Mouse (Mus musculus) mouse trophoblast stem cell (cell line): ENCODE data around the gene 1700017B05Rik.

Source experiments
- in situ Hi-C, 2 experiments: fragments of 300-500 bp; cut with MseI, MboI; formaldehyde crosslinking; loops; 2 replicates in 1 of 2; 3 replicates in 1 of 2; pipeline ENCODE4 v1.15.1; 2025

The 1700017B05Rik gene

GRCm38 (mm10) chr9:57272902-57273804 lies 10.7 kb upstream of the 1700017B05Rik start:
- in situ Hi-C loops, result no loop called here

GRCm38 (mm10) chr9:57271837-57272562 lies 9.6 kb upstream of the 1700017B05Rik start:
- in situ Hi-C loops, result no loop called here

DNA sequence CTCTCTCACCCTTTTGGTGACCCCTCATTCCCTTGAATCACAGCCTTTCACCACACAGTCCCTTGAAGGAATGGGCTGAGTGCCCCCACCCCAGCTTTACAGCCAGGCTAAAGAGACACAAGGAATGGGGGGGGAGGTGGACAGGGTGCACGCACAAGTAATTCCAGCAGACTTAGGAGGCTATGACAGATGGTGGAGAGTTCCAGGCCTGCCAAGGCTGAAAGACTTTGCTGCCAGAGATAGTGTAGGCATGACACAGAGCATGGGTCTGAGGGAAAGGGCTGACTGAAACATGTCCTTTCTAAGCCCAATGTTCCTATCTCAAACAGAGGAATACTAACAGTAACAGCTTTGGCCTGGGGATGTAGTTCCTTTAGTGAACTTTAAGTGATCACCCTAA lies 8.7 kb upstream of the 1700017B05Rik start:
- in situ Hi-C loops, result no loop called here

GRCm38 (mm10) chr9:57270399-57270798 lies 8.0 kb upstream of the 1700017B05Rik start:
- in situ Hi-C loops, result no loop called here

GRCm38 (mm10) chr9:57269384-57269783 lies 7.0 kb upstream of the 1700017B05Rik start:
- in situ Hi-C loops, result loop anchor here in 1 of 2 experiments (10.0 kb wide), 1 partner anchor 165 kb away; no protein-coding TSS in a partner anchor

DNA sequence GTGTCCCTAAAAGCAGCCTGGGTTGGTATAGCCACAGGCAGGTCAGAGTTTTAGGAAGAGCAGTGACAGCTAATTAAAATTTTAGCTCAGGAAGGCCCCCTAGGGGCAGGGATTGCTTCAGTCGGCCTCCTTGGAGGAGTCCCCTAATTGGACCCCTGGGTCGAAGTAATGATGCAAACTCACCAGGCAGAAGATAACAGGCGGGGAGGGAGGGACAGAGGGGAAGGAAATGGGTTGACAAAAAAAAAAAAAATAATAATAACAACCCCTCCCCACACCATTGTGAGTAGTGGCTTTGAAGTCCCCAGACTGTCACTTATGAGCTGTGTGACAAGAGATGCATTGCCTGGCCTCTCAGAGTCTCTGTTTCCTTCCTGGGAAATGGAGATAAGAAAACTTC lies 6.2 kb upstream of the 1700017B05Rik start:
- in situ Hi-C loops, result loop anchor here in 1 of 2 experiments (10.0 kb wide), 1 partner anchor 166 kb away; no protein-coding TSS in a partner anchor

DNA sequence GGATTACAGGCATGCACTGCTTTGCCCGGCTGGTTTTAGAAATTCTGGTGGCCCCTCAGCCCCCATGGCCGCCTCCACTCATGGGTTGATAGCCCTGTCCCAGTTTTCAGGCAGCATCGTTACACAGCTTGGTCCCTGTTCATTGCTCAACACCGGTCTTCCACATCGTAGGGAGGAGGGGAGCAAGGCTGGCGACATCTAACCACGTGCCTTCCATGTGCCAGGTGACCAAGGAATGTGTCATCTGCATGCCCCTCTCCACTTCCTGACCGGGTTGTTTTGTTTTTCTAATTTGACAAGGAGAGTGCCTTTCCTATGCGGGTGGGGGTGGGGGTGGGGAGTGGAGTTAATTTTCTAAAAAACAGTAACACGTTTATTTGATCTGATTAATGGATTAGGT lies 5.7 kb upstream of the 1700017B05Rik start:
- in situ Hi-C loops, result loop anchor here in 1 of 2 experiments (10.0 kb wide), 1 partner anchor 167 kb away; no protein-coding TSS in a partner anchor

DNA sequence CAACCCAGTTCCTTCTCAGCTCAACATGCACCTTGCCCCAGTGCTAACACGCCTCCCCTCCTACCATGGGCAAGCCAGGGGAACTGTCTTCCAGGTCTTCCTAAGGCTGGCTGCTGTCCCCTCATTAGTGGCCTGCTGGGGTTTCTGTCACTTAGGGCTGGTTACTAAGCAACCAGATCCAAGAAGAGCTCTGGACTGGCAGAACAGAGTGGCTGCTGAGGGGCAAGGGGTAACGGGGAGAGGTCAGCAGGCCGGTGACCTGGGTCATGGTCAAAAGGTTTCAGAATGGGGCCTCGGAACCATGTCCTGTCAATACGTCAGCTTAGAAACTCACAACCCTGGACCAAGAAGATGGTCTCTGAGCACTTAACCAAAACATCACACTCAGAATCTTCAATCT lies 5.0 kb upstream of the 1700017B05Rik start:
- in situ Hi-C loops, result loop anchor here in 1 of 2 experiments (10.0 kb wide), 1 partner anchor 167 kb away; no protein-coding TSS in a partner anchor

GRCm38 (mm10) chr9:57265125-57265524 lies 2.7 kb upstream of the 1700017B05Rik start:
- in situ Hi-C loops, result loop anchor here in 1 of 2 experiments (10.0 kb wide), 1 partner anchor 170 kb away; no protein-coding TSS in a partner anchor

DNA sequence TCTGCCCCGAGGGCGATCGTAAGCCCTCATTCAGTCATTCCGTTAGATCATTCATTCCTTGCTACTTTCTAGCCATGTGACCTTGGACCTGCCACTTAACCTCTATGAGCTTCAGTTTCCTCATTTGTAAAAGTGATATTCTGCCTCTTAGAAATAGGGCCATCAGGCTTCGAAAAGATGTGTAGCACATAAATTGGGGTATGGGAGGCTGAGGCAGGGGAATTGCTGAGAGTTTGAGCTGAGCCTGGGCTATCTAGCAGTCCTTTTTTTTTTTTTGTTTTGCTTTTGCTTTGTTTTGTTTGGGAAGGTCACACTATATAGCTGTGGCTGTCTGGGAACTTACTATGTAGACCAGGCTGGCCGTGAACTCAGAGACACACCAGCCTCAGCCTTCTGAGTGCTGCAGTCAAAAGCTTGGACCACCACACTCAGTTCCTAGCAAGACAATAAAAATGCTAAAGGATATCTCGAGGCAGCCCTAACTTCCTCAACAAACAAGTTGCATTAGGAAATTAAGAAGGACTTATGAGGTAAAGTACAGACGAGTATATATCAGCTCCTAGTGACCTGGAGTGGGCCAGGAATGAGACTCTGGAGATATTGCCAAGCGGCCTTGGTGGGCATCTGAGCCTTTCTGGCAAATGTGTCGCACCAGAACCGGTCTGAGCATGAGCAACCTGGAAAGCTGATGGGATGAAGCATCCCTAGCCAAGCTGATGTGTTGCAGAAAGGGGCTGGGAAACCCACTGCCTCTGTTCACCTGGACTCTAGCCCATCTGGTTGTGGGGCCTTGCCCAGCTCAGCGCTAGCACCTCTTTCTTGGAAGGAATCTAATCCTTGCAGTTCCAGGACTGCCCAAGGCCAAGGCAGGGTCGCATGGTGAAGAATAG lies 628 bp upstream of the 1700017B05Rik start:
- in situ Hi-C loops, result loop anchor here in 1 of 2 experiments (10.0 kb wide), 1 partner anchor 172 kb away; no protein-coding TSS in a partner anchor

- in situ Hi-C loops, result loop anchor here in 1 of 2 experiments (10.0 kb wide), 1 partner anchor 173 kb away; no protein-coding TSS in a partner anchor
Measured at GRCm38 (mm10) chr9:57261516-57261912, 898 bp downstream of the 1700017B05Rik start.

DNA sequence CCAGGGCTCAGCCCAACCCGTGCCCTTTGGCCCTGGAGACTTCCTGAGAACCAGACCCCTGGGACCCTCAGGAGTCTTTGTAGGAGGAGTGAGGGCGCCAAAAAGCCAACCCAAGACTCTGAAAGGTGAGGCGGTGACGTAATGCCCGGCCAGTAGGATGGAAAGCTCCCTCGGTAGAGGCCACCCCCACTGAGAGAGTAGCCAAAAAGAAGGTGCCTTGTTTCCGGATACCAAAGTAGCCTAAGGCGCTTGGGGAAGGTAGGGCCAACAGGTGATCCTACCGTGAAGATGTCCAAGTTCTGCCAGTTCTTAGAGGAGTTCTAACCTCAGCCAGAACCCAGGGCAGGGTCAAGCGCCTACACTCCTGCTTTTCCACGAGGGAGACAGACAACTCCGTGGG lies 1.5 kb downstream of the 1700017B05Rik start:
- in situ Hi-C loops, result loop anchor here in 1 of 2 experiments (10.0 kb wide), 1 partner anchor 174 kb away; no protein-coding TSS in a partner anchor

DNA sequence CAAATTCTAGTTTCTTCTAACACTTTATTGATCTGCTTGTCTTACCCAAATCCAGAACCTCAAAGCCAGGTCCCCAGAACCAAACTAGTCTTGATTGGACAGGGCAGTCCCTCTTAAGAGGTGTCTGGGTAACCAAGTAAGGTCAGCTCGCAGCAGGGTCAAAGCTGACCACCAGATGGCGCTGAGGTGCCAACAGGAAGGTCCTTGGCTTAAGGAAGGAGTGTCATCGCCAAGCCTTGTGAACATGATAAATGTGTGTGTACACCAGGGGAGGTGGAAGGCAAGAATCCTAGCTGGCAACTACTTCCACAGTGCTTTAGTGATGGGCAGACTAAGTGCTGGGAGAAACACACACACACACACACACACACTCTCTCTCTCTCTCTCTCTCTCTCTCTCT lies 2.7 kb downstream of the 1700017B05Rik start:
- in situ Hi-C loops, result loop anchor here (5.0 to 10.0 kb wide), 2 partner anchors 173 to 175 kb away; no protein-coding TSS in a partner anchor

GRCm38 (mm10) chr9:57257627-57258026 lies 4.8 kb downstream of the 1700017B05Rik start:
- in situ Hi-C loops, result loop anchor here in 1 of 2 experiments (5.0 kb wide), 1 partner anchor 175 kb away; no protein-coding TSS in a partner anchor

GRCm38 (mm10) chr9:57256861-57257260 lies 5.6 kb downstream of the 1700017B05Rik start:
- in situ Hi-C loops, result loop anchor here in 1 of 2 experiments (5.0 kb wide), 1 partner anchor 175 kb away; no protein-coding TSS in a partner anchor

DNA sequence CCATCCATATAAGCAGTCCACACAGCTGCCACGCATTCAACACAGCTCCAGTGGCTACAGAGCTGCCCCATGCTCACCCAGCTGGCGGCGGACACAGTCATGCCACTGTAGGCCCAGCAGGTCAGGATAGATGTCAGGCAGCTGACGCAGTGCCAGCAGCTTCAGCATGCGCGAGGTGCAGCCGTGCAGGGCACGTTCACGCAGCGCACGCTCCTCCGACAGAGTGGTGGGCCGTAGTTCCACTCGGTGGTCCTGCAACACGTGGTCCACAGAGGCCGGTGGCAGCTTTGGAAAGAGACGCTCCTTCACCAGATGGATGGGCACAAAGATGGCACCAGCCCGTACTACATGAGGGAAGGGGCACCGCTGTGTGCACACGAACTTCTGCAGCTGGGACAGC lies 6.1 kb downstream of the 1700017B05Rik start:
- in situ Hi-C loops, result loop anchor here in 1 of 2 experiments (5.0 kb wide), 1 partner anchor 176 kb away; no protein-coding TSS in a partner anchor

DNA sequence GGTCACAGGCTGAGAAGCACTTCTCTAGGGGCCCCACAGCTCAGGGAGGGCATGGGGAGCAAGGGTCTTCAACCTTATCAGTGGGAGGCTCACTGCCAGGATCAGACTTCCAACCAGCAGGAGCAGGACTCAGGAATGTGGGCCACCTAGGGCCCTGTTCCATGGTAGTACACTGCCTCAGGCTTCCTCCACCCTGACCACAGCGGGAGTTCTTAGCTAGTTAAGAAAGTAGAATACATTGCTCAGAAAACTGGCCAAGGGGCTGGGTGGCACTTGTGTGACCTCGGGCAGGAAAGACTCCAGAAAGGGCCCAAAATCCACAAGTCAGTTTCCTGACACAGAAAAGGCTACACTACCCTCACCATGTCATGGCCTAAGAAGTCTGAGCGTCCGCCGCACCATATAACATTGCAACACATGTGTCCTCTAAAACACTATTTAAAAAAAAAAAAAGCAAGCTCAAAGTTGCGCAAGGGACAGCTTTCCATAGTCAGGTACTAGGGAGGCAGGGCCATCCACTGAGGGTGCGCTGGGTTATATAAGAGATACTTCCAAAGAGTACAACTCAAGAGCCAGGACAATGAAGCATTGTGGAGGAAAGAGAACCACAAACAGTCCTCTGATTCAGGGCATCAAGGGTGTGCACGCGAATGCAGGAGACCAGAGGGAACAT lies 7.5 kb downstream of the 1700017B05Rik start:
- in situ Hi-C loops, result loop anchor here in 1 of 2 experiments (5.0 kb wide), 1 partner anchor 177 kb away; no protein-coding TSS in a partner anchor

DNA sequence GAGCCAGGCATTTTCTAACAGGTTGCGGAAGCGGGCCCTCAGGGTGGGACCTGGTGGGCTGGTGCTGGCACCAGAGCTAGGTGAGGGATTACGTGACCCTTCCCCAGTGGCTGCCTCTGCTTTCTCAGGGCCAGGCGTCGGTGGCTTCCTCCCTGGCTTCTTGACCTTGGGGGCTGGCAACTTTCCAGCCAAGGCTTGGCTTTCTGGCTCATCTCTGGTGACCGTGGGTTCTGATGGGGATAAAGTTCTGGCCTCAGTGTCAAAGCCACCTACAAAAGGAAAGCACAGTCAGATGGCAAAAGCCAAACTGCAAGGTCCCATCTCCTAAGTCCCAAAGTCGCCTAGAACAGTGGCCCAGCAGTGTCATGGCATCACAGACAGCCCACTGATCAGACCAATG lies 8.4 kb downstream of the 1700017B05Rik start:
- in situ Hi-C loops, result no loop called here

GRCm38 (mm10) chr9:57251139-57251538 lies 11.3 kb downstream of the 1700017B05Rik start:
- in situ Hi-C loops, result no loop called here

DNA sequence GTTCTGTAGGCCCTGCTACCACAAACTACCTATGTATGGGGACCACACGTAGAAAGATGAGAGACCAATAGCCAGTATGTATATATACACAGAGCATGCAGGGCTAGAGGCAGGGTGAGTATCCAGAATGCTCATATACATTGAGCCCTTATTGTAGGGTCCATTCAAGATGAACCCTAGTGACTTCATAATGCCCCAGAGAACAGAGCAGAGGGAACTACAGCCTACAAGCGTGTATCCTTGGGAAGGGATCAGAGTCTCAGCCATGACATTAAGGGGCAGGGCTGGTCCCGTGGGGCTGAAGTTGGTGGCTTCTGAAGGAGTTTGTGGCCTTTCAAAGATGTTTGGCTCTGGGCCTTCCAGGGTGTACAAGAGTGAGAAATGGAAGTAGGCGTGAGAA lies 12.4 kb downstream of the 1700017B05Rik start:
- in situ Hi-C loops, result no loop called here
